Mouse (Mus musculus) liver, adult 2 months (tissue): ENCODE results near the gene Tmem198.

Source experiments
- CTCF ChIP-seq: fragments of 200-500 bp; IDR thresholded peaks from 2 replicates; pipeline ENCODE4 v1.5.1; 2011; ENCODE audit warnings: low read depth, low read length, control low read depth
- POLR2A ChIP-seq: fragments of 200-500 bp; IDR thresholded peaks from 2 replicates; pipeline ENCODE4 v1.6.1; 2011; ENCODE audit warnings: low read length, control low read depth; ENCODE audit not compliant: insufficient read depth; ENCODE audit errors: extremely low read depth

GRCm38 (mm10) chr1:75445141-75445701 is 34.1 kb upstream of the Tmem198 start:
- TF ChIP-seq CTCF (no peak), POLR2A (no peak)
